Mouse (Mus musculus) forebrain, embryonic 10.5 days (tissue): Measurements from ENCODE around the gene Olfr123. TPM values are rescaled to one million over a fixed set of nuclear protein-coding genes. Genes with fewer than 3 reads are reported as not detected.

Experiments used
- DNase-seq: peaks from one replicate; pipeline ENCODE4 v3.0.0-alpha.2; 2017; ENCODE audit warnings: low spot score; ENCODE audit errors: extremely low spot score
- H3K27ac ChIP-seq: fragments of 300-500 bp; sonication (generic); 2 replicates; pipeline ENCODE4 v1.5.1; 2016; ENCODE audit warnings: mild to moderate bottlenecking
- H3K27me3 ChIP-seq: fragments of 300-500 bp; sonication (generic); 2 replicates; pipeline ENCODE4 v1.6.1; 2016; ENCODE audit warnings: mild to moderate bottlenecking; ENCODE audit not compliant: poor library complexity, severe bottlenecking
- H3K36me3 ChIP-seq: fragments of 300-500 bp; sonication (generic); replicated peaks from 2 replicates; pipeline ENCODE4 v1.6.1; 2016; ENCODE audit warnings: mild to moderate bottlenecking, moderate library complexity
- H3K4me1 ChIP-seq: fragments of 300-500 bp; sonication (generic); 2 replicates; pipeline ENCODE4 v1.6.1; 2016
- H3K4me3 ChIP-seq: fragments of 300-500 bp; sonication (generic); 2 replicates; pipeline ENCODE4 v1.5.1; 2016; ENCODE audit warnings: mild to moderate bottlenecking, moderate library complexity
- H3K9me3 ChIP-seq: fragments of 300-500 bp; sonication (generic); 2 replicates; pipeline ENCODE4 v1.6.1; 2016; ENCODE audit warnings: mild to moderate bottlenecking, moderate library complexity
- WGBS: fragments of 180-500 bp; shearing (Covaris S2); methylation state at CpG from one replicate; pipeline ENCODE4 v1.1.7; 2016; 5-methylcytosine and 5-hydroxymethylcytosine counted together
- polyA plus RNA-seq: library from polyadenylated mRNA; unstranded; fragments of >200 nt; fragmentation: Nextera tagmentation; extraction: Ambion mirVana; gene quantifications from 2 replicates; pipeline ENCODE4 v1.2.1, GENCODE M21; 2016

Gene Olfr123
- not detected in 2 replicates for polyA plus RNA-seq

GRCm38 (mm10) chr17:37793229-37793628 lies at the start of gene Olfr123:
Olfr123 (plus strand) TSS chr17:37793529.
- no peaks in the 10 kb centered on the region for H3K36me3 ChIP-seq
- no peaks in the 10 kb centered on the region for H3K27me3 ChIP-seq
- H3K4me3 ChIP-seq: no peak within 1 kb of the TSS
- no peak within 1 kb of the TSS for H3K27ac ChIP-seq
- no peaks in the 10 kb centered on the region for H3K4me1 ChIP-seq
- no peaks in the 10 kb centered on the region for H3K9me3 ChIP-seq
- WGBS: 94% methylated on average over 2 of the region's 2 CpGs
- DNase-seq: no peak

GRCm38 (mm10) chr17:37768307-37768706 lies 25.0 kb upstream of the Olfr123 start, which contains the start of gene Olfr122:
Olfr122 (plus strand) TSS chr17:37768607.
- Histone ChIP-seq H3K27me3 (no peaks in the 10 kb centered on the region), H3K27ac (no peak within 1 kb of the TSS), H3K4me1 (no peaks in the 10 kb centered on the region), H3K4me3 (no peak within 1 kb of the TSS), H3K9me3 (peaks cover 5% of the 10 kb centered on the region; the same call in 1 of the 2 replicates), H3K36me3 (no peaks in the 10 kb centered on the region)
- WGBS: 88% methylated on average over 4 of the region's 4 CpGs
- no peak for DNase-seq

- Histone ChIP-seq H3K27me3 (no peaks in the 10 kb centered on the region), H3K4me1 (no peaks in the 10 kb centered on the region), H3K4me3 (no peak within 1 kb of the TSS), H3K9me3 (no peaks in the 10 kb centered on the region), H3K36me3 (no peaks in the 10 kb centered on the region), H3K27ac (no peak within 1 kb of the TSS)
- no peak for DNase-seq
- WGBS: 92% methylated on average over 3 of the region's 3 CpGs
These were observed 6.3 kb downstream of the Olfr123 start, which contains the start of gene Olfr124 for GRCm38 (mm10) chr17:37799588-37799987. Olfr124 (plus strand) TSS chr17:37799888.

GRCm38 (mm10) chr17:37832649-37833048 lies 39.3 kb downstream of the Olfr123 start, which contains the start of gene Olfr125:
Olfr125 (plus strand) TSS chr17:37832949.
- no peak within 1 kb of the TSS for H3K4me3 ChIP-seq
- no peaks in the 10 kb centered on the region for H3K27me3 ChIP-seq
- H3K36me3 ChIP-seq: no peaks in the 10 kb centered on the region
- DNase-seq: no peak
- no peaks in the 10 kb centered on the region for H3K4me1 ChIP-seq
- H3K9me3 ChIP-seq: no peaks in the 10 kb centered on the region
- no peak within 1 kb of the TSS for H3K27ac ChIP-seq

GRCm38 (mm10) chr17:37847183-37847582 lies 53.9 kb downstream of the Olfr123 start, which contains the start of gene Olfr126:
Olfr126 (plus strand) TSS chr17:37847483.
- no peak within 1 kb of the TSS for H3K4me3 ChIP-seq
- H3K36me3 ChIP-seq: no peaks in the 10 kb centered on the region
- no peaks in the 10 kb centered on the region for H3K27me3 ChIP-seq
- no peaks in the 10 kb centered on the region for H3K4me1 ChIP-seq
- no peak for DNase-seq
- no peaks in the 10 kb centered on the region for H3K9me3 ChIP-seq
- no peak within 1 kb of the TSS for H3K27ac ChIP-seq

Other genes starting within 250 kb of the Olfr123 start
- not detected in 2 replicates for gene Olfr112, start 224.1 kb upstream of the Olfr123 start, polyA plus RNA-seq
- gene Olfr113, start 215.9 kb upstream of the Olfr123 start, polyA plus RNA-seq: not detected in 2 replicates
- gene Olfr114, start 200.8 kb upstream of the Olfr123 start, polyA plus RNA-seq: not detected in 2 replicates
- not detected in 2 replicates for gene Olfr115, start 166.4 kb upstream of the Olfr123 start, polyA plus RNA-seq
- gene Olfr116, start 166.3 kb upstream of the Olfr123 start, polyA plus RNA-seq: not detected in 2 replicates
- not detected in 2 replicates for gene Olfr117, start 129.7 kb upstream of the Olfr123 start, polyA plus RNA-seq
- not detected in 2 replicates for gene Olfr118, start 126.5 kb upstream of the Olfr123 start, polyA plus RNA-seq
- not detected in 2 replicates for gene Olfr119, start 97.0 kb upstream of the Olfr123 start, polyA plus RNA-seq
- gene Olfr120, start 71.7 kb upstream of the Olfr123 start, polyA plus RNA-seq: not detected in 2 replicates
- not detected in 2 replicates for gene Olfr121, start 44.7 kb upstream of the Olfr123 start, polyA plus RNA-seq
- not detected in 2 replicates for gene Olfr122, start 24.9 kb upstream of the Olfr123 start, polyA plus RNA-seq
- not detected in 2 replicates for gene Olfr124, start 6.4 kb downstream of the Olfr123 start, polyA plus RNA-seq
- not detected in 2 replicates for gene Olfr125, start 39.4 kb downstream of the Olfr123 start, polyA plus RNA-seq
- not detected in 2 replicates for gene Olfr126, start 54.0 kb downstream of the Olfr123 start, polyA plus RNA-seq
- gene Olfr127, start 106.9 kb downstream of the Olfr123 start, polyA plus RNA-seq: not detected in 2 replicates
- gene Olfr128, start 127.0 kb downstream of the Olfr123 start, polyA plus RNA-seq: not detected in 2 replicates
- gene Olfr761, start 159.6 kb downstream of the Olfr123 start, polyA plus RNA-seq: not detected in 2 replicates